17 mouse cellular contexts compared by ENCODE assay signal in genomic region chr10:82750778-82751177, GRCm38 (mm10).
"Had no signal": no experiment of that assay in that cellular context is flagged by ENCODE, and none has a peak within 500 bp of the region (broad histone marks: within the 10 kb centered on the region; RNA-seq: fewer than 3 reads in every experiment).

No protein-coding gene starts in this region.

- H3K4me2 ChIP-seq: lung, embryonic 15.5 days; midbrain, embryonic 11.5 days; midbrain, embryonic 13.5 days; midbrain, embryonic 15.5 days; neural tube, embryonic 12.5 days; stomach, embryonic 15.5 days had no signal

- H3K4me1 ChIP-seq: lung, embryonic 15.5 days; midbrain, embryonic 13.5 days; midbrain, embryonic 15.5 days; neural tube, embryonic 12.5 days; stomach, embryonic 15.5 days had no signal

- H3K9me3 ChIP-seq: lung, embryonic 15.5 days; megakaryocyte, embryonic 14.5 days; midbrain, embryonic 13.5 days; midbrain, embryonic 15.5 days; neural tube, embryonic 12.5 days; stomach, embryonic 15.5 days had no signal

- H3K27ac ChIP-seq: lung, embryonic 15.5 days; macrophage; midbrain, embryonic 13.5 days; midbrain, embryonic 15.5 days; neural tube, embryonic 12.5 days; stomach, embryonic 15.5 days had no signal

- ATAC-seq: liver, postnatal 0 days; lung, postnatal 0 days; midbrain, embryonic 13.5 days; midbrain, embryonic 15.5 days had no signal

- H3K4me3 ChIP-seq: lung, embryonic 15.5 days; megakaryocyte, embryonic 14.5 days; midbrain, embryonic 13.5 days; midbrain, embryonic 15.5 days; neural tube, embryonic 12.5 days; stomach, embryonic 15.5 days had no signal

- DNase-seq: liver, postnatal 0 days; lung, adult 2 months; lung, postnatal 14 days; lung, postnatal 36 days; right cerebral cortex, postnatal 14 days; thymus, adult 18-20 months; thymus, postnatal 14 days; thymus, postnatal 36 days had no signal

- H3K27me3 ChIP-seq: lung, embryonic 15.5 days; megakaryocyte, embryonic 14.5 days; midbrain, embryonic 13.5 days; midbrain, embryonic 15.5 days; neural tube, embryonic 12.5 days; stomach, embryonic 15.5 days had no signal

- H3K9ac ChIP-seq: liver, postnatal 0 days; lung, embryonic 15.5 days; midbrain, embryonic 13.5 days; midbrain, embryonic 15.5 days; neural tube, embryonic 12.5 days; stomach, embryonic 15.5 days had no signal
